Mouse (Mus musculus): ENCODE results near the gene Rpl13.

DNA sequence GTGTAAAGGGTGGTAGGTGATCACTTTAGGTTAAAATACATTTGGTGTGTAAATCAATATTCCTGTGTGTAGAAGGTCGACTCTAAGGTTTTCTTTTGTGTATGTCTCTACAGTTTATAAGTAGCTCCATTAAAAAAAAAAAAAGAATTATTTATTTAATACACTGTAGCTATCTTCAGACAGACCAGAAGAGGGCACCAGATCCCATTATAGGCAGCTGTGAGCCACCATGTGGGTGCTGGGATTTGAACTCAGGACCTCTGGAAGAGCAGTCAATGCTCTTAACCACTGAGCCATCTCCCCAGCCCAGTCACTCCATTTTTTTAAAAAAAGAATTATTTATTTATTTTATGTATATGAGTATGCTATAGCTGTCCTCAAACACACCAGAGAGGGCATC, 5.9 kb downstream of the Rpl13 start:
- TF ChIP-seq POLR2A (IDR thresholded peaks at IDR 0.05; ENCODE audit: control insufficient read depth in 1 of 2, insufficient read depth in 1 of 2, low read depth in 1 of 2, low read length in 2 of 2, poor library complexity in 1 of 2) (no peak), USF1 (IDR thresholded peaks at IDR 0.05; ENCODE audit: low read depth, low read length) (no peak), E2F4 (IDR thresholded peaks at IDR 0.05; ENCODE audit: borderline replicate concordance, low read depth, low read length) (no peak), TAL1 (IDR thresholded peaks at IDR 0.05; ENCODE audit: low read length) (no peak), CTCF (IDR thresholded peaks at IDR 0.05 in 2 of 3, conservative IDR thresholded peaks at IDR 0.05 in 1 of 3; ENCODE audit: control insufficient read depth in 1 of 3, insufficient read depth in 1 of 3, low read depth in 2 of 3, low read length in 3 of 3, poor library complexity in 1 of 3, severe bottlenecking in 1 of 3) (peak; percentile 33 to 51 (median 44); a peak in 4 of 6 replicates), SIN3A (IDR thresholded peaks at IDR 0.05; ENCODE audit: low read length) (no peak), MYB (IDR thresholded peaks at IDR 0.05; ENCODE audit: low read depth, low read length) (no peak), CHD2 (IDR thresholded peaks at IDR 0.05; ENCODE audit: low read length) (no peak), MEF2A (IDR thresholded peaks at IDR 0.05; ENCODE audit: extremely low read depth, insufficient replicate concordance, low read depth, low read length, poor library complexity, severe bottlenecking) (no peak), BHLHE40 (IDR thresholded peaks at IDR 0.05; ENCODE audit: borderline replicate concordance, low read depth, low read length) (no peak)

All from MEL (cell line).